Mouse (Mus musculus) olfactory bulb, adult 2 months (tissue): ENCODE data around the gene Myh3.

Source experiments
- CTCF ChIP-seq: fragments of 200-500 bp; IDR thresholded peaks from 2 replicates; pipeline ENCODE4 v1.5.1; 2012; ENCODE audit warnings: low read depth, mild to moderate bottlenecking, low read length, moderate library complexity; ENCODE audit not compliant: insufficient read depth
- POLR2A ChIP-seq: fragments of 200-500 bp; IDR thresholded peaks from 2 replicates; pipeline ENCODE4 v1.6.1; 2012; ENCODE audit warnings: mild to moderate bottlenecking, low read depth, low read length, moderate library complexity; ENCODE audit not compliant: insufficient read depth

- TF ChIP-seq CTCF (no peak), POLR2A (no peak)
Measured at GRCm38 (mm10) chr11:67139556-67139955, 61.5 kb downstream of the Myh3 start.
